Mouse (Mus musculus): ENCODE data around the gene Gpat2. TPM values are rescaled to one million over a fixed set of nuclear protein-coding genes. Genes with fewer than 3 reads are reported as not detected.

Gene Gpat2
- total RNA-seq, 2 experiments from 2014 or later: 0.12 TPM; not detected in 1

Other genes starting within 250 kb of the Gpat2 start
- 1.9 and 3.6 TPM in 2 replicates for gene 1810024B03Rik, start 216.9 kb upstream of the Gpat2 start, total RNA-seq (2015)
- 2.4 and 3.3 TPM in 2 replicates for gene 1810024B03Rik, start 216.9 kb upstream of the Gpat2 start, total RNA-seq (2017)
- 57.5 and 62.1 TPM in 2 replicates for gene Snrnp200, start 216.8 kb upstream of the Gpat2 start, total RNA-seq (2015)
- 146 and 186 TPM in 2 replicates for gene Snrnp200, start 216.8 kb upstream of the Gpat2 start, total RNA-seq (2017)
- 29.8 and 36.6 TPM in 2 replicates for gene Ciao1, start 177.4 kb upstream of the Gpat2 start, total RNA-seq (2015)
- gene Ciao1, start 177.4 kb upstream of the Gpat2 start, total RNA-seq (2017): 21.8 and 30.3 TPM in 2 replicates
- 8.8 and 14.8 TPM in 2 replicates for gene Tmem127, start 177.3 kb upstream of the Gpat2 start, total RNA-seq (2015)
- gene Tmem127, start 177.3 kb upstream of the Gpat2 start, total RNA-seq (2017): 27.0 and 28.1 TPM in 2 replicates
- 69.5 and 79.9 TPM in 2 replicates for gene Stard7, start 155.0 kb upstream of the Gpat2 start, total RNA-seq (2015)
- 134 and 138 TPM in 2 replicates for gene Stard7, start 155.0 kb upstream of the Gpat2 start, total RNA-seq (2017)
- gene Dusp2, start 89.0 kb upstream of the Gpat2 start, total RNA-seq (2015): 76.0 and 76.5 TPM in 2 replicates
- 83.2 and 90.0 TPM in 2 replicates for gene Dusp2, start 89.0 kb upstream of the Gpat2 start, total RNA-seq (2017)
- 0.15 and 0.30 TPM in 2 replicates for gene Astl, start 86.6 kb upstream of the Gpat2 start, total RNA-seq (2015)
- 0.24 TPM in 1 of 2 replicates, not detected in the other for gene Astl, start 86.6 kb upstream of the Gpat2 start, total RNA-seq (2017)
- not detected in 2 replicates for gene Adra2b, start 62.0 kb upstream of the Gpat2 start, total RNA-seq (2015)
- not detected in 2 replicates for gene Adra2b, start 62.0 kb upstream of the Gpat2 start, total RNA-seq (2017)
- 23.5 and 23.7 TPM in 2 replicates for gene Fahd2a, start 19.4 kb downstream of the Gpat2 start, total RNA-seq (2015)
- 5.7 and 6.9 TPM in 2 replicates for gene Fahd2a, start 19.4 kb downstream of the Gpat2 start, total RNA-seq (2017)
- gene Kcnip3, start 96.9 kb downstream of the Gpat2 start, total RNA-seq (2015): 32.3 and 37.5 TPM in 2 replicates
- gene Kcnip3, start 96.9 kb downstream of the Gpat2 start, total RNA-seq (2017): 15.8 and 22.2 TPM in 2 replicates
- not detected in 2 replicates for gene Prom2, start 116.3 kb downstream of the Gpat2 start, total RNA-seq (2015)
- not detected in 2 replicates for gene Prom2, start 116.3 kb downstream of the Gpat2 start, total RNA-seq (2017)
- gene Zfp661, start 161.9 kb downstream of the Gpat2 start, total RNA-seq (2015): 2.8 and 4.7 TPM in 2 replicates
- gene Zfp661, start 161.9 kb downstream of the Gpat2 start, total RNA-seq (2017): 2.6 and 4.9 TPM in 2 replicates
- gene Mrps5, start 162.0 kb downstream of the Gpat2 start, total RNA-seq (2015): 29.1 and 37.2 TPM in 2 replicates
- 121 and 187 TPM in 2 replicates for gene Mrps5, start 162.0 kb downstream of the Gpat2 start, total RNA-seq (2017)
- not detected in 2 replicates for gene Mal, start 231.5 kb downstream of the Gpat2 start, total RNA-seq (2015)
- gene Mal, start 231.5 kb downstream of the Gpat2 start, total RNA-seq (2017): not detected in 2 replicates

All from megakaryocyte progenitor cell, adult 5-6 weeks (primary cell).